Mouse (Mus musculus) c-Kit-positive CD71-negative TER-119-negative erythroid progenitor cells, embryonic 14.5 days (primary cell): ENCODE measurements around the gene Map2k3.
"Not testable (repeated sequence)": the region's sequence is repeated elsewhere in the genome, so short reads cannot be mapped to it uniquely, and the experiment has no call there.

Source experiments
- DNase-seq: peaks from one replicate; pipeline ENCODE4 v3.0.0-alpha.2; 2013; ENCODE audit warnings: low read depth

The Map2k3 gene

DNA sequence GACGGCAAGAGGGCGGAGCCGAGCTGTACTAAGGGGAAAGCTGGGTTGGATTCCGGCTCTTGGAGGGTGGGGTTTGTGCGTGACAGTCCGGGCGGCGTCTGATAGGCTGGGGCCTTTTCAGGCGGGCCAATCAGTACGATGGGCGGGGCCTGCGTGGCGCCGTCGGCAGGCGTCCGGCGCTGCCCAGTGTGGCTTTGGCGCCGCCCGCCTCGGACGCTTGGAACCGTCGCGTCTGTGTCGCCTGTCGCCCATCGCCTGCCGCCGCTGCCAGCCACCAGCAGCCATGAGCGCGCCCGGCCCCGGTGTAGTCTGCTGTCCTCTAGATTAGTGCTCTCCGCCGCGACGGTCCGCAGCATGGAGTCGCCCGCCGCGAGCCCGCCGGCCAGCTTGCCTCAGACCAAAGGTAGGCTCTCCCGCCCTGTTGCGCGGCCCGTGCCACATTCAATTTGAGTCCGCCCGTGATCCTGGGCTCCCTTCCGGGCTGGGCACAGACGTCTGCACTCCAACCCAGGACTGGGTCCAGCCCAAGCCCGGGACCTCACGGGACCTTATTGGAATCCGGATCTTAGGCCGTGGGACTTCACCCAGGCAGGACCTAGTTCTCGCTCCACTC, at the start of gene Map2k3:
Gene Map2k3 (plus strand): TSS at position 165 of the 613 bp plus-strand sequence.
- peak; percentile 90 for DNase-seq

GRCm38 (mm10) chr11:60882386-60882785, 49.4 kb upstream of the Map2k3 start:
- DNase-seq, result no peak

GRCm38 (mm10) chr11:60886986-60887385, 44.8 kb upstream of the Map2k3 start:
- not testable (repeated sequence) for DNase-seq

DNA sequence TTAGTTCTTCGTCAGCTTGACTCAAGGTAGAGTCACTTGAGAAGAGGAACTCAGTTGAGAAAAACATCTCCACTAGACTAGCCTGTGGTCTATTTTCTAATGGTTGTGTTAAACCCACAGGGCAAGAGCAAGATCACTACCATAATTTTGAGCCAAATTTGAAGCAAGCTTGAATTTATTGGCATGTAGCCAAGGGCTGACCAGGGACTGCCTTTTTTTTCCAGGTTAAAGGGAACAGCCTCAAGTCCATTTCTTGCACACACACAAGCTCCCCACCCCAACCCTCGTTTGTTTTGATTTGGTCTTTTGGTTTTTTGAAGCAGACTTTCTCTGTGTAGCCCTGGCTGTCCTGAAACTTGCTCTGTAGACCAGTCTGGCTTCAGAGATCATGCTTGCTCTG, 42.0 kb upstream of the Map2k3 start:
- no peak for DNase-seq

GRCm38 (mm10) chr11:60890286-60890685, 41.5 kb upstream of the Map2k3 start:
- DNase-seq, result no peak

DNA sequence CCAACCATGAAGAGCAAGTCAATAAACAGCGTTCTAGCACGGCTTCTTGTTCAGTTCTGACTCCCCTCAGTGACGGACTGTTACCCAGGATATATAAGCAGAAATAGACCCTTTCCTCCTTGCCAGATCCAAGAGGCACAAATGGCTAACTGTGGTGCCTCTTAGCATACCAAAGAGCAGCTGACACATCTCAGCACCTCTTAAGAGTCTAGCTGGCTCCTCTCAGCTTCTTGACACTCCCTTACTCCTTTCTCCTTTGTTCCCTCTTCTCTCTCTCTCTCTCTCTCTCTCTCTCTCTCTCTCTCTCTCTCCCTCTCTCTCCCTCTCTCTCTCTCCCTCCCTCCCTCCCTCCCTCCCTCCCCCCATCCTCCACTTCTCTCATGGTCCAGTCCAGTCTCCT, 41.1 kb upstream of the Map2k3 start:
- no peak for DNase-seq

GRCm38 (mm10) chr11:60895915-60896314, 35.9 kb upstream of the Map2k3 start:
- no peak for DNase-seq

DNA sequence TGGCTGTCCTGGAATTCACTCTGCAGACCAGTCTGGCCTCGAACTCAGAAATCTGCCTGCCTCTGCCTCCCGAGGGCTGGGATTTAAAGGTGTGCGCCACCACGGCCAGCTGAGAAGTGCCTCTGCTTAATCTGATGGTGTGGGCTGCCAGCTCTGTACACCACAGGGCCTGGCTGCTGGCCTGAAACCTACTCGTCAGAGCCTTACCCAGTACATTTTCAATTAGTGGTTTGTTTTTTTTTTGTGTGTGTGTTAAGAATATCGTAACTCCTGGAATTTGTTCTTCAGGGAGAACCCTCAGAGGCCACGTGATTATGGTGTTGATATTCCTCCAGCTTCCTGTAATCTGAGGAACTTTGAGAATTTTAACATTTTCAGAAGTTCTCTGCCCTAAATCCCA, 29.8 kb upstream of the Map2k3 start:
- no peak for DNase-seq

- no peak for DNase-seq
Observed at GRCm38 (mm10) chr11:60902486-60902885, 29.3 kb upstream of the Map2k3 start.

GRCm38 (mm10) chr11:60903661-60904061, 28.2 kb upstream of the Map2k3 start:
- DNase-seq, result no peak

DNA sequence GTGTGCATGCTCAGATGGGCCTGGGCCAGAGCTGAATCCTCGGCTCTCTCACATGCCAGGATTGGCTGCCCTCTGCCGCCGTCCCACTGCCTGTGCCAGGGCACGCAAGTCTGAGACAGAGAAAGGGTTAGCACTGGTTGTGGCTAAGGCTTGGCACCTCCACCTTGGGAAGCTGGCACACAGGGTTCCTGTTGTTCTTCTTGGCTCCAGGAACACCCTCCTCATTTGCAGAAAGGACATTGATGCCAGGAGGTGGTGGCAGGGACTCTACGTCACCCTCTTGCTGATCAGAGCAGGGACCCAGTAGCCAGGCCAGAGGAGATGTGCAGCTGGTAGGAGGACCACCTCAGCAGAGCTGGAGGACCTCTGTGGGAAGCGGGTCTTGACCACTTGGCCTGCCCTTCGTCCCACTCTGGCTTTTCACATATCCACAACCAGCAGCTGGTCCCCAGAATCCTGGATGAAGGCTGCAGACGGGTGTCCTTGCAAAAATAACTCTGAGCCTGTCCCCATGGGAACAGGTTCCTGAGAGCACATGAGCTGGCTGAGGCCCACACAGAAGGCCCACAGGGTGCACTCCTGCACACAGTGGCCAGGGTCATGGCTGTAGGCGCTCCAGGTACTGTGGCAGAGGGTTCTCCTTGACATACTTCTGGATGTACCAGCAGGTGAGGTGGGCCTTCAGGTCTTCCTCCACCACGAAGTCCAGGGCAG, 26.3 kb upstream of the Map2k3 start:
- no peak for DNase-seq

DNA sequence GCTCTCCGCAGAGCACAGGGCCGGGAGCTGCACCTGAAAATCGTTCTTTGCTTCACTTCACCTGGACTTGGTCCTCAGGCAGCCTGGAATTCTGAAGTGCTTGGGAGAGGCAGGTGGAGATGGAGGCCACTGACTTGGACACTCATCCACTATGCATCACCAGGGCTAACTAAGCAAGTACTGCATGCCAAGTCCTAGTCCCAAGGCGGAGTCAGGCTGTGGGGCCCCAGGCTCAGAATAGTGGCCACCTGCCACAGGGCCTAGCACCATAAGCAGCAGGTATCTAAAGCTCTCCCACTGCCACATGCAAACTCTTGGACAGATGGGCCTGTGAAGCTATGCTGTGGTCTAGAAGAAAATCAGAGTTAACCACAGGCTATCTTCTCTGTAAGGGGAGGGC, 25.4 kb upstream of the Map2k3 start:
- no peak for DNase-seq

GRCm38 (mm10) chr11:60908073-60908472, 23.8 kb upstream of the Map2k3 start:
- no peak for DNase-seq

GRCm38 (mm10) chr11:60909626-60910025, 22.2 kb upstream of the Map2k3 start:
- DNase-seq, result no peak

DNA sequence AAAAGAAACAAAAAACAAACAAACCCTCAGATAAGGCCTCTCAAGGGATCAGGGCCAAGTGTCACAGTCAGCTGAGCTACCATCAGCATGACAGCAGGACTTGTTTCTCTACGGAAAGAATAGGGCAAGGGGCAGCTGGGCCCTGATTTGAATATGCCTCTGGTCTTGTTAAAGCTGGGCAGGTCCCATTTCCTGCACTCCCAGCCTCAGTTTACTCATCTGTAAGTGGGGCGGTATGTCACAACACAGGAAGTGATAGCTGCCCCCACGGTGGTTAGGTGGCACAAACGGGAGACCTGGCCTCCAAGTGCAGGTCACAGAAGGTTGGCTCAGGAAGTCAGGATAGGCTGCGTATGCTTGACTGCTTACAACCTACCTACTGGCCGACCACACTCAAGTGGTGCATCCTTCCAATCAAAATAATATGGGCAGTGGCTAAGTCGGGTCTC, 19.3 kb upstream of the Map2k3 start:
- no peak for DNase-seq

- peak; percentile 73 for DNase-seq
Observed at GRCm38 (mm10) chr11:60913301-60914196, 18.3 kb upstream of the Map2k3 start.

GRCm38 (mm10) chr11:60914491-60914890, 17.3 kb upstream of the Map2k3 start, which contains the start of gene Natd1:
Gene Natd1, minus strand, starts transcription at chr11:60914750.
- DNase-seq, result no peak

DNA sequence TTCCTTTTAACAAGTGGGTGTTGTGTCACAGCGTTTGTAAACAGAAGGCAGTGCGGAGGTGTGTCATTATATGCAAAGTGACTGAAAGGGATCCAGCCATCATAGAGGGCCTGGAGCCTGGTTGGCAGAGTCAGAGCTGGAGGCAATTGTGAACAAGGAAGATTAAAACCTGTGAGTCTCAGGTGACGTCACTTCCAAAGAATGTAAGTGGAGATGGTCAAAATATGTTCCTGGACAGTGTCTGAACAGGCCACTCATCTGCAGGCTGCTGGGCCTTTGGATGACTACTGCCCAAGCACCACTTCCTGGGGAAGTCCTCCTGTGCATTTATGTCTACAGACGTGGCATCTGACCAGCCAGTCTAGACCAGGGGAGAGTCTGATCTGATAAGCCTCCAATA, 16.6 kb upstream of the Map2k3 start:
- no peak for DNase-seq

GRCm38 (mm10) chr11:60920021-60920420, 11.8 kb upstream of the Map2k3 start:
- DNase-seq, result no peak

DNA sequence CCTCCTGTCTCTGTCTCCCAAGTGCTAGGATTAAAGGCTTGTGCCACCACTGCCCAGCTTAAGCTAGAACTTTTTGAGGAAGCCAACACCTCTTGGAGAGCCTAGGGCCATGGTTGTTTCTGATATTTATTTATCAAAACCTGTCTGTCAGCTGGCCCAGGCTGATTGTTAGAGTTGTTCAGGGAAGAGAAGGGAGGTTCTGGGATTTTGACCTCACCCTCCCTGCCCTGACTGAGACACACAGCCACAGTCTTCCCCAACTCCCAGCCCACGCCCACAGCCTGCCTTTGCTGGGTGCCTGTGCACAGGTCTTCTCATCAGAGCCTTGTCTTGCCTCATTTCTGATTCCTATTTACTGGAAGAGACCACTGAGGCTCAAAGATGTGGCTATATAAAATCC, 9.6 kb upstream of the Map2k3 start:
- DNase-seq, result no peak

GRCm38 (mm10) chr11:60922964-60923363, 8.9 kb upstream of the Map2k3 start:
- DNase-seq, result no peak

DNA sequence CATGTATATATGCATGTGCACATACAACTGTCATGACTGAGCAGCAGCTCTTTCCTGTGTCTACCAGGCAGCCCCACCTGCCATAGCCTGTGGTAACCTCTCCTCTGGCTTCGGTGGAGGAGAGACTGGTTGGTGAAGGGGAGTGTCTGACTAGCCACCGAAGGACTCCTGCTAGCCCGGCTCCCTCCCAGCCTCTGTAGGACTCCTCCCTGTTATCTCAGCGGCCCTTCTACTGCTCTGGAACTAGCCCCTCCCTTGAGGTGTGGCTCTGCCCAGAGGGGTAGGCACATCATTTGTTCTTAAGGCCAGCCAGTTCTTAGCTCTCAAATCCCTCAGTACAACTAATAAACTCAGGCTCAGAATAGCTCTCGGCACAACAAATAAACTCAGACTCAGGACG, 7.3 kb upstream of the Map2k3 start:
- DNase-seq, result no peak

GRCm38 (mm10) chr11:60924981-60925380, 6.9 kb upstream of the Map2k3 start:
- no peak for DNase-seq
